Mouse (Mus musculus) fat pad, adult 2 months (tissue): ENCODE data around the gene Enpep.

Experiments
- DNase-seq: peaks from one replicate; pipeline ENCODE4 v3.0.0-alpha.2; 2011; ENCODE audit warnings: low read depth, low spot score; ENCODE audit errors: extremely low read depth

The Enpep gene

GRCm38 (mm10) chr3:129313221-129313620, 19.3 kb downstream of the Enpep start:
- DNase-seq: no peak

GRCm38 (mm10) chr3:129312511-129312910, 20.0 kb downstream of the Enpep start:
- DNase-seq: no peak

GRCm38 (mm10) chr3:129311951-129312350, 20.6 kb downstream of the Enpep start:
- no peak for DNase-seq

GRCm38 (mm10) chr3:129309926-129310325, 22.6 kb downstream of the Enpep start:
- DNase-seq: no peak

GRCm38 (mm10) chr3:129308876-129309275, 23.6 kb downstream of the Enpep start:
- no peak for DNase-seq

GRCm38 (mm10) chr3:129308102-129308752, 24.3 kb downstream of the Enpep start:
- DNase-seq: no peak

- DNase-seq: no peak
Measured at GRCm38 (mm10) chr3:129303941-129304340, 28.6 kb downstream of the Enpep start.

GRCm38 (mm10) chr3:129299874-129300273, 32.6 kb downstream of the Enpep start:
- DNase-seq: no peak

- DNase-seq: no peak
Measured at GRCm38 (mm10) chr3:129298606-129299005, 33.9 kb downstream of the Enpep start.

GRCm38 (mm10) chr3:129296994-129297393, 35.5 kb downstream of the Enpep start:
- no peak for DNase-seq

- no peak for DNase-seq
Measured at GRCm38 (mm10) chr3:129295883-129296282, 36.6 kb downstream of the Enpep start.

- no peak for DNase-seq
Measured at GRCm38 (mm10) chr3:129289536-129289935, 43.0 kb downstream of the Enpep start.

GRCm38 (mm10) chr3:129287140-129287539, 45.4 kb downstream of the Enpep start:
- no peak for DNase-seq

GRCm38 (mm10) chr3:129286426-129286825, 46.1 kb downstream of the Enpep start:
- DNase-seq: peak; percentile 11

GRCm38 (mm10) chr3:129284326-129284725, 48.2 kb downstream of the Enpep start:
- DNase-seq: no peak

GRCm38 (mm10) chr3:129279441-129279840, 53.1 kb downstream of the Enpep start:
- DNase-seq: peak; percentile 11

- DNase-seq: no peak
Measured at GRCm38 (mm10) chr3:129273156-129273831, 59.2 kb downstream of the Enpep start.

GRCm38 (mm10) chr3:129270044-129270443, 62.5 kb downstream of the Enpep start:
- DNase-seq: no peak

GRCm38 (mm10) chr3:129268886-129269683, 63.4 kb downstream of the Enpep start:
- DNase-seq: no peak

GRCm38 (mm10) chr3:129258497-129258896, 74.0 kb downstream of the Enpep start:
- DNase-seq: no peak

- no peak for DNase-seq
Measured at GRCm38 (mm10) chr3:129256766-129257165, 75.8 kb downstream of the Enpep start.

GRCm38 (mm10) chr3:129256283-129256682, 76.2 kb downstream of the Enpep start:
- no peak for DNase-seq
